Mouse (Mus musculus) bone marrow macrophage, adult 2 months (primary cell): ENCODE data around the gene Lyg2. TPM values are rescaled to one million over a fixed set of nuclear protein-coding genes. Genes with fewer than 3 reads are reported as not detected.
A peak's percentile ranks its signal among the peaks of the same experiment; 100 is the strongest.

ENCODE experiments used
- H3K27ac ChIP-seq: 2 replicates; pipeline ENCODE4 v1.5.1; 2012; ENCODE audit warnings: low read depth, low read length; ENCODE audit not compliant: insufficient read depth
- H3K4me1 ChIP-seq: 2 replicates; pipeline ENCODE4 v1.6.1; 2012; ENCODE audit warnings: low read length; ENCODE audit not compliant: control insufficient read depth, insufficient read depth
- H3K4me3 ChIP-seq: 2 replicates; pipeline ENCODE4 v1.5.1; 2012; ENCODE audit warnings: mild to moderate bottlenecking, low read length, moderate library complexity; ENCODE audit not compliant: insufficient read depth
- CTCF ChIP-seq: IDR thresholded peaks from 2 replicates; pipeline ENCODE4 v1.5.1; 2012; ENCODE audit warnings: low read depth, mild to moderate bottlenecking, low read length, moderate library complexity
- POLR2A ChIP-seq: IDR thresholded peaks from 2 replicates; pipeline ENCODE4 v1.6.1; 2012; ENCODE audit warnings: mild to moderate bottlenecking, low read depth, low read length, borderline replicate concordance
- polyA plus RNA-seq: library from polyadenylated mRNA; stranded (reverse); fragments of >200 nt; gene quantifications from 2 replicates; pipeline ENCODE4 v1.2.4, GENCODE M21; 2012; ENCODE audit not compliant: missing spikeins, insufficient read depth, insufficient read length

Gene Lyg2
- polyA plus RNA-seq, 1 experiment, result not detected

GRCm38 (mm10) chr1:37925971-37926370 is 9.7 kb upstream of the Lyg2 start:
- no peak for TF ChIP-seq CTCF
- no peak for TF ChIP-seq POLR2A
- Histone ChIP-seq H3K27ac (no peak overlapping the region), H3K4me1 (no peaks in the 10 kb centered on the region), H3K4me3 (no peak overlapping the region)

GRCm38 (mm10) chr1:37922536-37922935 is 6.2 kb upstream of the Lyg2 start:
- TF ChIP-seq POLR2A (no peak), CTCF (no peak)
- H3K27ac ChIP-seq, result no peak overlapping the region
- no peaks in the 10 kb centered on the region for H3K4me1 ChIP-seq
- no peak overlapping the region for H3K4me3 ChIP-seq

- H3K4me3 ChIP-seq, result no peak overlapping the region
- no peak overlapping the region for H3K27ac ChIP-seq
- no peak for TF ChIP-seq CTCF
- TF ChIP-seq POLR2A, result no peak
- no peaks in the 10 kb centered on the region for H3K4me1 ChIP-seq
Measured at GRCm38 (mm10) chr1:37918096-37918495, 1.8 kb upstream of the Lyg2 start.

GRCm38 (mm10) chr1:37917666-37918065 is 1.4 kb upstream of the Lyg2 start:
- Histone ChIP-seq H3K4me1 (no peaks in the 10 kb centered on the region), H3K4me3 (no peak overlapping the region), H3K27ac (no peak overlapping the region)
- no peak for TF ChIP-seq CTCF
- TF ChIP-seq POLR2A, result no peak

GRCm38 (mm10) chr1:37912751-37913150 is 3.5 kb downstream of the Lyg2 start:
- H3K27ac ChIP-seq, result no peak overlapping the region
- H3K4me3 ChIP-seq, result no peak overlapping the region
- TF ChIP-seq CTCF (no peak), POLR2A (no peak)
- H3K4me1 ChIP-seq, result no peaks in the 10 kb centered on the region

- no peak overlapping the region for H3K27ac ChIP-seq
- no peak for TF ChIP-seq POLR2A
- peak; percentile 32; the same call in 1 of the 2 replicates for TF ChIP-seq CTCF
Measured at GRCm38 (mm10) chr1:37903178-37903577, 13.1 kb downstream of the Lyg2 start.

GRCm38 (mm10) chr1:37900288-37900687 is 16.0 kb downstream of the Lyg2 start:
- TF ChIP-seq CTCF (no peak), POLR2A (no peak)
- no peak overlapping the region for H3K27ac ChIP-seq
- H3K4me3 ChIP-seq, result no peak overlapping the region
- peaks cover 15% of the 10 kb centered on the region for H3K4me1 ChIP-seq

More at GRCm38 (mm10) chr1:37903178-37903577, 13.1 kb downstream of the Lyg2 start:
- Histone ChIP-seq H3K4me1 (peaks cover 21% of the 10 kb centered on the region), H3K4me3 (no peak overlapping the region)

- no peak overlapping the region for H3K4me3 ChIP-seq
- TF ChIP-seq POLR2A (no peak), CTCF (no peak)
- no peak overlapping the region for H3K27ac ChIP-seq
- peaks cover 11% of the 10 kb centered on the region for H3K4me1 ChIP-seq
Measured at GRCm38 (mm10) chr1:37899816-37900215, 16.5 kb downstream of the Lyg2 start.

- peaks cover 17% of the 10 kb centered on the region for H3K4me1 ChIP-seq
- H3K27ac ChIP-seq, result no peak overlapping the region
- TF ChIP-seq POLR2A, result no peak
- no peak for TF ChIP-seq CTCF
- H3K4me3 ChIP-seq, result no peak overlapping the region
Measured at GRCm38 (mm10) chr1:37894606-37895005, 21.7 kb downstream of the Lyg2 start.

GRCm38 (mm10) chr1:37891400-37891799 is 24.9 kb downstream of the Lyg2 start:
- H3K4me3 ChIP-seq, result peak overlapping the region; percentile 87
- peaks cover 24% of the 10 kb centered on the region for H3K4me1 ChIP-seq
- no peak for TF ChIP-seq CTCF
- no peak for TF ChIP-seq POLR2A
- no peak overlapping the region for H3K27ac ChIP-seq
